Mouse (Mus musculus) urinary bladder, postnatal 36 days (tissue): ENCODE results near the gene Rad18.

Experiments used
- DNase-seq, 2 experiments: peaks; one replicate each; pipeline ENCODE4 v3.0.0; 2022; ENCODE audit warnings: low spot score in 2 of 2, mixed read lengths in 1 of 2

Gene Rad18

GRCm38 (mm10) chr6:112686485-112686884 is 10.0 kb downstream of the Rad18 start:
- no peak for DNase-seq

DNA sequence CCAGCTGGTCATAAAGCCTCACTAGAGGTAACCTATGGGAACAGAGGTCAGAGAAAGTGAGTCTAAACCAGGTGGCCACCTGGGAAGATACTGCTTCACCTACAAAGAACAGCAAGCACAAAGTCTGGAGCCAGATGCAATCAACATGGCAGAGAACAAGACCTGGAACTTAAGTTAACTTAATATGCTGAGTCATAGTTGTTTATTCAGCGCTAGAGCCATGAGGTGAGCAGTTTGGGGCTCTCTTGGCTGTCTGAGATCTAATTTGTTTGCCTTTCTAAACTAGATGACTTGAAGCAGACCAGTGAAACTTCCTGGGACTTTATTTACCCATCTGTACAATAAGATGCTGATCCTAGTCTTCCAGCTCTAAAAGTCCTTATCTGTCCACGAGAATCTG is 12.4 kb downstream of the Rad18 start:
- DNase-seq: no peak

DNA sequence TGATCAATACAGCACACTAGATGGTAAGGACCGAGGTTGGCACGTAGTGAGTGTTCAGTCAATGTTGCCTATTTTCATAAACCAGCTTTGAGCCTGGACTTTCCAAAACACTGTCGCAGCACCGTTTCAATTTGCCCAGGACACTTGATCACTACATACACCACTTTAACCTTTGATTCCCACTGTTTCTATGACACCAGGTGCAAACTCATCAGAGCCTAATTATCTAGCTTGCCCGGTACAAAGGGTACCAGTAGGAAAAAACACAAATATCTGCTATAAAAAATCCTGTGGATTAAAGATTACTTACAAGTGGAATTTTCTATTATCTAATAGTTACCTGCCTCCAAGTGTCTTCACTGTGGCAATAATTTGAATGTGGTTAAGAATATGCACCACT is 64.4 kb downstream of the Rad18 start:
- DNase-seq: no peak

DNA sequence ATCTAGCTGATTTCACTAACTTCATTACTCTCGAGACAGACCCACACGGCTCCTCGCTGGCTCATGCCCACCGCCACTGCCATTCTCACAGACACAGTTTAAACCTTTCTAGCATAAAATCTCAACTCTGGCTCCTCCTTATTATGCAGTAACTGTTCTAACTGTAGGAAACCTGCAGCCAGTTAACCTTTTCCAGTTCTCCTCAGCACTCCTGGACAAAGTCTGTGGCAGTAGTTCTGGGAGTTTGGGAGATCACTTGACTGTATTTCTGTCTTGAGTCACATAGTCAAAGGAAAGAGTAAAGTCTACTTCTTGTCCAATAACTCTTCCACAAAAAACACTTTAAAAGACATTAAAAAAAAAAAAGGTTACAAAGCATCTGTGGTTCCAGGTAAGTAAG is 66.2 kb downstream of the Rad18 start:
- DNase-seq: no peak

DNA sequence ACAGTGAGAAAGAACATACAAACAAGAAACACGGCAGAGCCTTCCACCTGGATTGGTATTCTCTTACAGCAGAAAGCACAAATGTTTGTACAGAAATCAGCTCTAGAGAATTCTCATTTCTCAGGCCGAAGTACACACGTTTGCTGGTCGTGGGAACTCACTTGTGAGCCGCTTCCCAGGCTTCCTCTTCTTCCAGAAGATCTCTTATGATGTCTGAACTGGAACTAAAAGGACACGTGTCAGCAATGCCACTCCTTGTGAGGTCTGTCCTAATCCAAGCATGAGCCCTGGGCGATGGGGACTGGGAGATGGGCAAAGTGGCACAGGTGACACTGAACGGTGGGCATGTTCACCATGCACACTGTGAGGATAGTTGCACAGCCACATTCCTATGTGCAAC is 68.2 kb downstream of the Rad18 start:
- no peak for DNase-seq

GRCm38 (mm10) chr6:112622321-112622720 is 74.2 kb downstream of the Rad18 start:
- peak in 1 of 2 experiments; percentile 2 for DNase-seq

GRCm38 (mm10) chr6:112620027-112620426 is 76.5 kb downstream of the Rad18 start:
- no peak for DNase-seq

DNA sequence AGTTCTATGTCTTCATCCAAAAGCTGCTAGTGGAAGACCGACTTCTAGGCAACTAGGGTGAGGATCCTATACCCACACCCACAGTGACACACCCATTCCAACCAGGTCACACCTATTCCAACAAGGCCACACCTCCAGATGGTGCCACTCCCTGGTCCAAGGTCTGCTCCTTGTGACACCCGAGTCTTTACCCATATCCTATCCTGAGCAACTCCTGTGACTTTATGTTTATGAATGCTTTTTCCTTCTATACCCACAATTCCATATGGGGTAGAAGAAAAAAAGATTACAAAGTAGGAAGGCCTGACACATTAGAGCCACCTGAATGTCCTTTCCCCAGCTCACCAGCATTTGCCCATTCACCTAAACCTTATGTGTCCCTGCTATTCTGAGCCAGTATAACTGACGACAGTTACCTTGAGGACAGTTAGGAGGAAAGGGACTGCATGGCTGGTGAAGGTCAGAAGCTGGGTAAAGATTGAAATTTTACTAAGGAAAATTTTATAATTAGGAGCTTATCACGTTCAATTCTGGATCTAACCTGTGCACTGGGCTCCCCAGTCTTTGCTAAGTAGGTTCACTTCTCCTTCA is 78.7 kb downstream of the Rad18 start:
- DNase-seq: no peak

GRCm38 (mm10) chr6:112609027-112609426 is 87.5 kb downstream of the Rad18 start:
- no peak for DNase-seq

DNA sequence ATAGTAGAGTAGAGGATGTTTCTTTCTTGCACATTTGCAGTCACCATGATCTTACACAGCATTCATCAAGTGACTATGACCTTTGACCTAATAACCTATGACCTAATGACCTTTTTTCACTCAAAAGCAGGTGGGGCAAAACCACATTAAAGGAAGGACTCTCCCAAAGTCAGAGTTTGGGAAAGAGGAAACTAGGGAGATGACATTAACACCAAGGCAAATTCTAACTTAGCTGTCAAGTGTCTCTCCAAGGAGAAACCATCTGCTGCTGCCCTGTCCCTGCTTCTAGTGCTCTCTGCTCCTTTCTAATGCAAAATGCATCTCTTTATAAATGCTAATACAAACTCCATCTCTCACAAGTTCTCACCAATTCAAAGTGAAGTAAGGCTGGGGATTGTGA is 92.6 kb downstream of the Rad18 start:
- DNase-seq: no peak

- no peak for DNase-seq
These were observed 101.5 kb downstream of the Rad18 start for GRCm38 (mm10) chr6:112594971-112595370.

- DNase-seq: no peak
These were observed 108.6 kb downstream of the Rad18 start for GRCm38 (mm10) chr6:112587912-112588311.

GRCm38 (mm10) chr6:112586999-112587398 is 109.5 kb downstream of the Rad18 start:
- no peak for DNase-seq

DNA sequence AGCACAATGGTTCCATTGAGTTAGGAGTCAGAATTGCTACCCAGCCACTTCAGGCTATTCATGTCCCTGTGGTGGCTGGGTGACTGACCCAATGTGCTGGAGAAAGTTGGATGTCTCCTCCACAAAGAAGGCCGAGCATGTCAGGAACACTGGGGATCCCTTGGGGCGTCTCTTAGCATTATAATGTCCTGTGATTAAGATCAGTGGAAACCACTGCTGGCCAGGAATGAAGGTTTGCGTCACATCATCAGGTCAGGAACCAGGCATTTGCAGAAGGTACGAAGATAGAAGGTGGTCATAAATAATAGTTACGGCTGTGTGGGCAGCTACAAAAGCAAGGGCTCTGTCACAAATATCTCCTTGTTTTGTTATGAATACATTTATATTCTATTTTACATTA is 111.5 kb downstream of the Rad18 start:
- no peak for DNase-seq

DNA sequence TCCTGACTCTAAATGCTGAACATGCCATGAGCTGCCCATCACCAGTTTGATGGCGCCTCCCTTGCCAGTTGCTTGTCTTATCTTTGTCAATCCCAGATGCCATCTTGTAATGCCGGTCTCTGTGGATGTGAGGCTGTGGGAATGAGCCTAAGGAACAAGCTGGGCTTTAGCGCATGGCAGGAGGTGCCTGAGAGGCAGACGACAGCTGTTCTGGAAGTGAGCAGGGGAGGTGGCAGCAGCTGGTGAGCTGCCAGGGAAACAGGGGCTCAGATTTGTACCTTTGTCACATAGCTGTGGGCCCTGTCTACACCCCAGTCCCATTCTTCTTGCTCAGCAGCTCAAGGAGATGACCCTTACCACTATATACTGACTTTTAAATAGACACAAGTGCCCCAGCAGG is 114.5 kb downstream of the Rad18 start:
- no peak for DNase-seq

GRCm38 (mm10) chr6:112577198-112577597 is 119.3 kb downstream of the Rad18 start:
- no peak for DNase-seq

- DNase-seq: no peak
These were observed 121.9 kb downstream of the Rad18 start for GRCm38 (mm10) chr6:112574558-112574957.

- DNase-seq: no peak
These were observed 126.1 kb downstream of the Rad18 start for GRCm38 (mm10) chr6:112570413-112570812.
